Comparison of ENCODE assay signal across 14 mouse cellular contexts in genomic region chr3:34654781-34655180, GRCm38 (mm10). TPM values are rescaled to one million over a fixed set of nuclear protein-coding genes. Genes with fewer than 3 reads are reported as not detected.
DNase-seq lines count a peak whose midpoint lies in the region; ATAC-seq and TF ChIP-seq lines count a peak whose summit lies in the region.
"Had no signal": no experiment of that assay in that cellular context is flagged by ENCODE, and none has a peak within 500 bp of the region (broad histone marks: within the 10 kb centered on the region; RNA-seq: fewer than 3 reads in every experiment).

No protein-coding gene starts in this region.

- ATAC-seq in lung, embryonic 14.5 days (ENCODE audit: insufficient read depth) = no peak
- no peak for ATAC-seq in forebrain, embryonic 14.5 days
- ATAC-seq in midbrain, embryonic 11.5 days (ENCODE audit: low FRiP score) = no peak
- no peak for ATAC-seq in stomach, embryonic 15.5 days (ENCODE audit: insufficient read depth, low FRiP score, low read depth)
- no peak for ATAC-seq in intestine, postnatal 0 days

- no peak for TF ChIP-seq POLR2A in lung, adult 2 months (IDR thresholded peaks at IDR 0.05; ENCODE audit: borderline replicate concordance, extremely low read depth, low read depth, low read length)

- H3K27me3 ChIP-seq in lung, embryonic 14.5 days (ENCODE audit: insufficient read depth, low read length) = peaks cover 95% of the 10 kb centered on the region
- H3K27me3 ChIP-seq in forebrain, embryonic 14.5 days (replicated peaks; ENCODE audit: control insufficient read depth, insufficient read depth, low read length) = no peaks in the 10 kb centered on the region
- H3K27me3 ChIP-seq in midbrain, embryonic 11.5 days (ENCODE audit: control insufficient read depth, insufficient read depth, low read length) = no peaks in the 10 kb centered on the region; the same call in 1 of the 2 replicates
- H3K27me3 ChIP-seq in stomach, embryonic 15.5 days (replicated peaks) = peaks cover 68% of the 10 kb centered on the region
- H3K27me3 ChIP-seq in intestine, postnatal 0 days (replicated peaks; ENCODE audit: control insufficient read depth, insufficient read depth, low read length) = peaks cover 97% of the 10 kb centered on the region

- WGBS in lung, embryonic 14.5 days = 15% methylated on average over 6 of the region's 6 CpGs
- 21% methylated on average over 6 of the region's 6 CpGs for WGBS in lung, adult 2 months
- 5% methylated on average over 6 of the region's 6 CpGs for WGBS in forebrain, embryonic 14.5 days
- 7% methylated on average over 6 of the region's 6 CpGs for WGBS in midbrain, embryonic 11.5 days
- WGBS in stomach, embryonic 15.5 days = 15% methylated on average over 6 of the region's 6 CpGs
- WGBS in intestine, postnatal 0 days = 24% methylated on average over 6 of the region's 6 CpGs

- H3K27ac ChIP-seq in lung, embryonic 14.5 days (ENCODE audit: low read depth) = no peak overlapping the region
- peak overlapping the region; percentile 99 for H3K27ac ChIP-seq in forebrain, embryonic 14.5 days (ENCODE audit: low read depth, low read length)
- peak overlapping the region; percentile 93 for H3K27ac ChIP-seq in midbrain, embryonic 11.5 days (ENCODE audit: low read depth, low read length)
- no peak overlapping the region for H3K27ac ChIP-seq in stomach, embryonic 15.5 days
- H3K27ac ChIP-seq in intestine, postnatal 0 days (ENCODE audit: low read depth, low read length) = no peak overlapping the region

- no peak for TF ChIP-seq CTCF in lung, embryonic 14.5 days (IDR thresholded peaks at IDR 0.05; ENCODE audit: low read depth)
- TF ChIP-seq CTCF in lung, adult 2 months (IDR thresholded peaks at IDR 0.05; ENCODE audit: insufficient read depth, low read length) = no peak
- TF ChIP-seq CTCF in intestine, postnatal 0 days (IDR thresholded peaks at IDR 0.05; ENCODE audit: low read depth) = no peak

- no peak for DNase-seq in lung, embryonic 14.5 days
- no peak for DNase-seq in lung, adult 2 months
- DNase-seq in forebrain, embryonic 14.5 days (ENCODE audit: low spot score) = peak; percentile 61
- peak; percentile 95 for DNase-seq in midbrain, embryonic 11.5 days (ENCODE audit: low spot score, missing footprints)
- no peak for DNase-seq in spleen, adult 12 weeks (ENCODE audit: low spot score)
- no peak for DNase-seq in lung, postnatal 10 days
- DNase-seq: kidney, adult 8-10 months; lung, postnatal 4 days; spleen, adult 18-20 months; thymus, postnatal 25 days had no signal

- H3K9me3 ChIP-seq in lung, embryonic 14.5 days (ENCODE audit: low read depth, low read length) = no peaks in the 10 kb centered on the region
- H3K9me3 ChIP-seq in forebrain, embryonic 14.5 days (replicated peaks; ENCODE audit: control insufficient read depth, low read length) = no peaks in the 10 kb centered on the region
- H3K9me3 ChIP-seq in midbrain, embryonic 11.5 days (ENCODE audit: control insufficient read depth, low read length) = no peaks in the 10 kb centered on the region
- no peaks in the 10 kb centered on the region for H3K9me3 ChIP-seq in stomach, embryonic 15.5 days
- no peaks in the 10 kb centered on the region for H3K9me3 ChIP-seq in intestine, postnatal 0 days (ENCODE audit: control insufficient read depth)

- peaks cover 3% of the 10 kb centered on the region; the same call in 1 of the 2 replicates for H3K4me1 ChIP-seq in lung, embryonic 14.5 days (ENCODE audit: insufficient read depth)
- H3K4me1 ChIP-seq in lung, adult 2 months (ENCODE audit: control insufficient read depth, insufficient read depth, low read length) = no peaks in the 10 kb centered on the region
- H3K4me1 ChIP-seq in forebrain, embryonic 14.5 days (ENCODE audit: control insufficient read depth, insufficient read depth, low read length) = peaks cover 19% of the 10 kb centered on the region
- peaks cover 38% of the 10 kb centered on the region for H3K4me1 ChIP-seq in midbrain, embryonic 11.5 days (ENCODE audit: control insufficient read depth, insufficient read depth, low read length)
- H3K4me1 ChIP-seq in stomach, embryonic 15.5 days = peaks cover 13% of the 10 kb centered on the region; the same call in 1 of the 2 replicates
- H3K4me1 ChIP-seq in intestine, postnatal 0 days (replicated peaks; ENCODE audit: control insufficient read depth, insufficient read depth, low read length) = no peaks in the 10 kb centered on the region

- no peaks in the 10 kb centered on the region for H3K36me3 ChIP-seq in lung, embryonic 14.5 days (ENCODE audit: insufficient read depth)
- H3K36me3 ChIP-seq in forebrain, embryonic 14.5 days (ENCODE audit: control insufficient read depth, insufficient read depth, low read length) = peaks cover 9% of the 10 kb centered on the region
- no peaks in the 10 kb centered on the region for H3K36me3 ChIP-seq in midbrain, embryonic 11.5 days (ENCODE audit: control insufficient read depth, insufficient read depth, low read length)
- no peaks in the 10 kb centered on the region for H3K36me3 ChIP-seq in stomach, embryonic 15.5 days
- H3K36me3 ChIP-seq in intestine, postnatal 0 days (ENCODE audit: control insufficient read depth, insufficient read depth) = no peaks in the 10 kb centered on the region

- H3K4me3 ChIP-seq in lung, embryonic 14.5 days (ENCODE audit: low read depth, low read length) = no peak overlapping the region
- no peak overlapping the region for H3K4me3 ChIP-seq in lung, adult 2 months (replicated peaks; ENCODE audit: extremely low read depth, low read depth, low read length)
- peak overlapping the region; percentile 79 for H3K4me3 ChIP-seq in forebrain, embryonic 14.5 days (ENCODE audit: low read depth, low read length)
- peak overlapping the region; percentile 92 for H3K4me3 ChIP-seq in midbrain, embryonic 11.5 days (ENCODE audit: low read depth, low read length)
- peak overlapping the region; percentile 13; the same call in 1 of the 2 replicates for H3K4me3 ChIP-seq in stomach, embryonic 15.5 days (replicated peaks)
- H3K4me3 ChIP-seq in intestine, postnatal 0 days (ENCODE audit: low read depth, low read length) = no peak overlapping the region

- H3K9ac ChIP-seq in lung, embryonic 14.5 days = no peak overlapping the region; the same call in 1 of the 2 replicates
- H3K9ac ChIP-seq in forebrain, embryonic 14.5 days (ENCODE audit: low read length) = peak overlapping the region; percentile 89
- peak overlapping the region; percentile 99 for H3K9ac ChIP-seq in midbrain, embryonic 11.5 days (ENCODE audit: low read length)
- no peak overlapping the region for H3K9ac ChIP-seq in stomach, embryonic 15.5 days
- no peak overlapping the region for H3K9ac ChIP-seq in intestine, postnatal 0 days (ENCODE audit: low read depth, low read length)

- H3K4me2 ChIP-seq in lung, embryonic 14.5 days = peak overlapping the region; percentile 33
- peak overlapping the region; percentile 90 for H3K4me2 ChIP-seq in forebrain, embryonic 14.5 days (ENCODE audit: low read length)
- peak overlapping the region; percentile 89 for H3K4me2 ChIP-seq in midbrain, embryonic 11.5 days
- H3K4me2 ChIP-seq in stomach, embryonic 15.5 days = peak overlapping the region; percentile 19; the same call in 1 of the 2 replicates
- no peak overlapping the region for H3K4me2 ChIP-seq in intestine, postnatal 0 days (replicated peaks; ENCODE audit: low read depth)
- H3K4me2 ChIP-seq: liver, embryonic 11.5 days had no signal

RNA-seq across cellular contexts. Expression of gene Sox2, which starts 4.6 kb away (rescaled TPM):
- 4.0 and 5.0 TPM in 2 replicates for polyA plus RNA-seq in lung, embryonic 14.5 days (2014; fragmentation: Nextera tagmentation; extraction: Ambion mirVana)
- polyA plus RNA-seq in lung, adult 2 months (2012; rRNA removed) = 14.2 and 16.0 TPM in 2 replicates
- polyA plus RNA-seq in forebrain, embryonic 14.5 days (2014; fragmentation: Nextera tagmentation; extraction: Ambion mirVana) = 26.6 and 32.0 TPM in 2 replicates
- 48.7 and 49.5 TPM in 2 replicates for polyA plus RNA-seq in midbrain, embryonic 11.5 days (2014; fragmentation: Nextera tagmentation; extraction: Ambion mirVana)
- 11.6 and 14.0 TPM in 2 replicates for polyA plus RNA-seq in stomach, embryonic 15.5 days (2015; fragmentation: Nextera tagmentation; extraction: Ambion mirVana)
- 0.25 and 0.33 TPM in 2 replicates for polyA plus RNA-seq in intestine, postnatal 0 days (2015; fragmentation: Nextera tagmentation; extraction: Ambion mirVana)
- polyA plus RNA-seq: heart, postnatal 0 days had no signal

Comparison
In these comparisons a context has a peak if more than half of its experiments do, and no peak if none do; other contexts are left out.
1. DNase-seq: peak in forebrain, embryonic 14.5 days (single experiment) and midbrain, embryonic 11.5 days (single experiment); none in lung, embryonic 14.5 days (single experiment), lung, adult 2 months (single experiment), spleen, adult 12 weeks (single experiment) and lung, postnatal 10 days (single experiment).
2. H3K27ac ChIP-seq: peak in forebrain, embryonic 14.5 days (single experiment) and midbrain, embryonic 11.5 days (single experiment); none in lung, embryonic 14.5 days (single experiment), stomach, embryonic 15.5 days (single experiment) and intestine, postnatal 0 days (single experiment).
3. H3K4me3 ChIP-seq: peak in forebrain, embryonic 14.5 days (single experiment), midbrain, embryonic 11.5 days (single experiment) and stomach, embryonic 15.5 days (single experiment); none in lung, embryonic 14.5 days (single experiment), lung, adult 2 months (single experiment) and intestine, postnatal 0 days (single experiment).
4. H3K9ac ChIP-seq: peak in forebrain, embryonic 14.5 days (single experiment) and midbrain, embryonic 11.5 days (single experiment); none in lung, embryonic 14.5 days (single experiment), stomach, embryonic 15.5 days (single experiment) and intestine, postnatal 0 days (single experiment).